Mouse (Mus musculus) heart, postnatal 0 days (tissue): ENCODE results near the gene Btbd3.

Experiments
- CTCF ChIP-seq: IDR thresholded peaks from 2 replicates; pipeline ENCODE4 v1.5.1; 2016; ENCODE audit warnings: antibody characterized with exemption, control low read depth, low read depth
- EP300 ChIP-seq: IDR thresholded peaks from 2 replicates; pipeline ENCODE4 v1.6.1; 2016; ENCODE audit warnings: antibody characterized with exemption, low read depth

DNA sequence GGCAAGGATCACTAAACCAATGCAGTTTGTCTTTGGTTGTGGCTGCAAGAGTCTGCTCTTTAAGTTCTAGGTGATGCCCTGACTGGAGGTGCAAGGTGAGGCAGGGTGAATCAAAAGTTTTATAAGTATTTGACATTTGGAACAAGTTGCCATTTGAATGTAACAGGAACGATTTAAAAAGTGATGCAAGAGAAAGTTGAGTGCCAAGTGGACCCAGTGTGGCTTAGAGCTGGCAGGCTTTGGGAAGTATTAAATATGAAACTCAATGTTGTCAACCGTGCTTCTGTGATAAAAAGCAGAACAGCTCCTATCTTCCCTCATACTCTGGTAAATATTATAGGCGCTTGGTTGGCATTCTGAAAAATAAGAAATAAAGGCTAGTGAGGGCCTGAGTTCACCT is 99.0 kb downstream of the Btbd3 start:
- TF ChIP-seq CTCF (no peak), EP300 (no peak)
